Mouse (Mus musculus): ENCODE measurements around the gene Fbxo46. TPM values are rescaled to one million over a fixed set of nuclear protein-coding genes. Genes with fewer than 3 reads are reported as not detected.
"Not testable (repeated sequence)": the region's sequence is repeated elsewhere in the genome, so short reads cannot be mapped to it uniquely, and the experiment has no call there.

The Fbxo46 gene
- polyA plus RNA-seq, 2 experiments from 2014 or later, result 23.1 to 29.0 TPM

DNA sequence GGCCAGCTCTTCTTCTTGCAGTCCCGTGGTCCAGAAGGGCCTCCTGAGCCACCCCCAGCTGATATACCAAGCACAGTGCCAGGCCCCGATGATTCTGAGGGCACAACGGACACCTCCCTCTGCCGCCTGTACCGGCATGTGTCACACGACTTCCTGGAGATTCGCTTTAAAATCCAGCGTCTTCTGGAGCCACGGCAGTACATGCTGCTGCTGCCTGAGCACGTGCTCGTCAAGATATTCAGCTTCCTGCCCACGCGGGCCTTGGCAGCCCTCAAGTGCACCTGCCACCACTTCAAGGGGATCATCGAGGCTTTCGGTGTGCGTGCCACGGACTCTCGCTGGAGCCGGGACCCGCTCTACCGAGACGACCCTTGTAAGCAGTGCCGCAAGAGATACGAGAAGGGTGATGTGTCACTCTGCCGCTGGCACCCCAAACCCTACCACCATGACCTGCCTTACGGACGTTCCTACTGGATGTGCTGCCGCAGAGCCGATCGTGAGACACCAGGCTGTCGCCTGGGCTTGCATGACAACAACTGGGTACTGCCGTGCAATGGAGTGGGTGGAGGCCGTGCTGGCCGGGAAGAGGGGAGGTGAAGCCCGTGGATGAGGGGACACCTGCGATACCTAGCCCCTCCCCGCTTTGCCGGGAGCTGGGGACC lies 17.1 kb downstream of the Fbxo46 start:
- no peak for ATAC-seq

- no peak for ATAC-seq
Observed at GRCm38 (mm10) chr7:19137380-19137779, 17.7 kb downstream of the Fbxo46 start.

DNA sequence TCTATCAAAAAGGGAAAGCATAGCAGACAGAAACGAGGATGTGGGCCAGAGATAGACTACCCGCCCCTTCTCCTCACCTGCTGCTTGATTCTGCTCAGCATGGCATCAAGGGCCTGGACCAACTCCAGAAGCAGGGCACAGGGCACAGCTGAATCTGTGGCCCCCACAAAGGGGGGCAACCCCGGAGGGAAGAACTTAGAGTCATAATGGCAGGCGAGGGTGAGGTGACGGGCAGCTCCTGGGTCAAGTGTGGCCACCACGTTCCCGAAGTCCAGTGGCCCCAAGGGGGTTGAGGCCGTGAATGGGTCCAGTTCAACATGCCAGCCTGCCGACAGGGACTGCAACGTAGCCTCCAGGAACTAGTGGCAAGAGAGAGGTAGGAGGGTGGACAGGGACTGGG lies 27.1 kb downstream of the Fbxo46 start:
- ATAC-seq, result no peak

- ATAC-seq, result no peak
Observed at GRCm38 (mm10) chr7:19147497-19148045, 27.9 kb downstream of the Fbxo46 start.

DNA sequence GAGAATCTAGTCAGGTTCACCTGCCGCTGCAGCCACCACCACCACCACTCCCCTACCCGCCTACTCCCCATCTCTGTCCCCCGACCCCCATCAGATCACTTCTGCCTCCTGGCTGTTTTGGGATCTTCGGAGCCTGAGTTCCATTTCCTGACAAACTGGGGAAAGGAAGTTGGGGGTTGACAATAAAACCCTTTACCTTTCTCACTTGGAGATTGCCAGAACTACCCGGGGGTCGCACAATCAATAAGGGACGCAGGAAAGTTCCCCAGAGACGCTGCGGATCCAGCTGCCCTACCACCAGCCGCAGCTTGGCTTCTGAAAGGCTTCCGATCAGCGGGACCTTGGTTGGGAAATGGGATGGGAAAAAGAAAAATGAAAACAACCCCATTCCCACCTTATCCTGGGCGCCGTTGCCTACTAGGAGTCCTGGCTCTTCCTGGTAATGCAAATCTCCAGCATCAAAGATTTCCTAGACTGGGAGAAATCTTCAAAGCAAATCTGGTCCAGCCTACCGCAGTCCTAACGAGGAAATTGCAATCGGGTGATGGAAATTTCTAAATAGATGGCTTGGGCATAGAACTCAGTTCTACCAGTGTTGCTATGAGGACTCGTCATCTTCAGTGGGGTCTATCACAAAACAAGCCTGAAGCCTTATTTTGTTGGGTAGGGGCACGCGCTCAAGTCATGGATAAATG lies 28.7 kb downstream of the Fbxo46 start:
- no peak for ATAC-seq

- ATAC-seq, result peak; percentile 92
Observed at GRCm38 (mm10) chr7:19148875-19149541, 29.3 kb downstream of the Fbxo46 start, which contains the start of gene Qpctl. Gene Qpctl, minus strand, starts transcription at chr7:19149291.

DNA sequence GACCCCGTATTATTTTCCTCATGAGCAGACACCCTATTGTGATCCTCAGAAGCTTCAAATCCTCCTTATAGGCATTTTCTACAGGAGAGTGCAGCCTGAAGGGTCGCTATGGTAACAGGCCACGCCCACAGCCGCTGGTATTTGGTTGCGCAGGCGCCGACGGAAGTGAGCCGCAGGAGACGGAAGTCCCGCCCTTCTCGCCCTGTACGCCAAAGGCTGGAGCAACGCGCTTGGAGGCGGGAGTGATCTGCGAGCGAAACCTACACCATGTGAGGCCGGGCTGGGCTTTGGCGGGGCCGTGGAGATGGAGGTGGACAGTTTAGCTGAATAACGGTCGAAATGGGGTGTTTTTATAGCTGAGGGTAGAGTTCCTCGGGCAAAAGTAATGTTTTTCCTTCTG lies 30.0 kb downstream of the Fbxo46 start, which contains the start of gene Snrpd2:
Gene Snrpd2, plus strand, starts transcription at position 97 of the 400 bp plus-strand sequence.
- ATAC-seq, result peak; percentile 69

DNA sequence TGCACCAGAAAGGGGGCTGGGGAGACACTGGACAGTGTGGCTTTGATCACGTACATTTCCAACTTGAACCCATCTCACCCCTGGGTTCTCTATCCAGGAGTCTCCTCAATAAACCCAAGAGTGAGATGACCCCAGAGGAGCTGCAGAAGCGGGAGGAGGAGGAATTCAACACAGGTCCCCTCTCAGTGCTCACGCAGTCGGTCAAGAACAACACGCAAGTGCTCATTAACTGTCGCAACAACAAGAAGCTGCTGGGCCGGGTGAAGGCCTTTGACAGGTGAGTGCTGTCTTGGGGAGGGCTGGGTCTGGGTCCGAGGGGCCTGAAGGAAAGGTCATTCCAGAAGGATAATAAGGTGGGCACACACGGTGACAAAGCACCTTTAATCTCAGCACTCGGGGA lies 31.5 kb downstream of the Fbxo46 start:
- ATAC-seq, result not testable (repeated sequence)

DNA sequence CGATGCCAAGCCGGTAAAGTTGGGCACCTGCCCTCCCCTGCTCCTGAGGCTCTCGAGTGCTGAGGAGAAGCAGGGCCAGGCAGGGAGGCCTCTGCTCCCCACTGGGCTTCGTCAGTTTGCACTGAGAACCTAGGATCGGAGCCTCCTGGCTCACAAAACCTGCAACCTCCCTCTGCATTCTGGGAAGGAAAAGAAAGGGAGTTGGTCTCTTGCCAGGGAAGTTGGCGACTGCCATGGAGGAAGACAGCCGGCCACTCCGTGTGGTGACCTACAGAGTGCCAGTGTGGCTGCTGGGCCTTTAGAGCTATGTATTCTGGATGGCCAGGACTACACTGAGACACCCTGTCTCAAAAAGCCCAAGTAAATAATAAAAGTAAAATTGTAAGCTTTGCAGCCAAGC lies 35.1 kb downstream of the Fbxo46 start:
- ATAC-seq, result no peak

DNA sequence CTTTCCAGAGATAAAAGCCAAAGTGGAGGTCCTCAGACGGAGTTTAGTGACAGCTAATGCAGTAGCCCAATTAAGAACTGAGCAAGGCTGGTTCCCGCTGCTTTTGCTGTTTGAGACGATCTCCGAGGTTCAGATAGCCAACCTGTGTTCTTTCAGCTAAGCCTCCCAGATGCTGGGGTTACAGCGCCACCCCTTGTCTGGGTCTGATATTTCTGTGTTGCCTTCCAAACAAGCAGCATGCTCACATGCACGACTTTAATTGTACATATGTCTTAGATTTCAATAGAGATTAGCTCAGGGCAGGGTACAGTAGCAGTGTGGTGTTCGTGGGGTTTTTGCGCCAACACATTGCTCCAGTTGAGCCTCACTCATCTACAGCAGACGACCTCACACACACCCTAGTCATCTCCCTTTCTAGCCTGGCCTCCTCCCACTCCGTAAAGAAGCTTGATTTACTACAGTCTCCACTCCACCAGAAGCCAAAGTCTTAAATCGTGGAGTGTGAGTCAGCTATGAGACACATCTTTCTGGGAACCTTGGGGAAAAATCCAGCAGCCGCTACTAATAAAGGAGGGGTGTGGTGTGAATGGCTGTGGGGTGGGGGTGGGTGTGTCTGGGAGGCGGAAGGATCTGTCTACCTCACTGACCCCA lies 36.3 kb downstream of the Fbxo46 start:
- no peak for ATAC-seq

DNA sequence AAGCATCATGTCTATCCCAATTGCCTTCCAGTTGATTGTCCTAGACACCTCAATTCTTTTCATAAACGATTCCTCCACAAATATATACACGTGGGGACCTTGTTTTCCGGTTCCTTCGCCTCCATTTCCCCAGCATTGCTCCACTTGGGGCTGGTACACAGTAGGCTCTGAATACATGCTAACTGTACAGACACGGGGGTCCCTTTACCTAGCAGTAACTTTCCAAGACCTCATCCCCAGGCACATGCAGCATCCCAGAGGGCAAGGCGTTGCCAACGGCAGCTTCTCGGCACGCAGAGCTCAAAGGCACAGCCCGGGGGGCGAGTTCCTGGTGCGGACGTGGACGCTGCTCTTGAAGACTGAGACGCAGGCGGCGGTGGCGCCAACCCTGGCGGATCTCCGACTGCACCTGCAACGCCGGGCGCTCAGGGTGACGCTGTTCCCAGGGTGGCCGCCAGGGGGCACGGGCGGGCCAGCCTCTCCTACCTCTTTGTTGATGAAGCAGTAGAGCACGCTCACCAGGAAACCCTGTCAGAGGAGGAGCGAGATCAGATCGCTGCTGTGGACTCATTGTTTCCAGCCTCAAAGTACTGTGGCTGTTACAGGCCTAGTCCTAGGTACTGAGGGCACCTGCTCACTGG lies 37.6 kb downstream of the Fbxo46 start:
- peak; percentile 98 for ATAC-seq

DNA sequence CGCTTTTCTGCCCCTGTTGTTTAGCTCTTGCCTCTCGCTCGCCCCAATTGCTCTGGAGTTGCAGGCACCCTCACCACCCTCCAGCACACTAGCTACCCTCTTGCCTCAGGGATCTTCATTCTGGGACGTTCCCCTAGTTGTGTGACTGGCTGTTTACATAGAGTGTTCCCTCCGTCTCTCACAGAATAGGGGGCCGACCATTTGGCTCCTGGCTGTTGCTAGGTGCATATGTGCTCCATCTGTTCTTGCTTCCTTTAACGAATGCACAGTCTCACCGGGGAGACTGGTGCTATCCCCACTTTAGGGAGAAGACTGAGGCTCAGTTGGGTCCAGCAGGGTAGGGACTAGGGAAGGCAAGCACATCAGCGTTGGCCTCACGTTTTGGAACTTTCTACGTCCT lies 38.9 kb downstream of the Fbxo46 start:
- no peak for ATAC-seq

GRCm38 (mm10) chr7:19159411-19159810 lies 39.8 kb downstream of the Fbxo46 start:
- no peak for ATAC-seq

GRCm38 (mm10) chr7:19160115-19160514 lies 40.5 kb downstream of the Fbxo46 start:
- ATAC-seq, result no peak

DNA sequence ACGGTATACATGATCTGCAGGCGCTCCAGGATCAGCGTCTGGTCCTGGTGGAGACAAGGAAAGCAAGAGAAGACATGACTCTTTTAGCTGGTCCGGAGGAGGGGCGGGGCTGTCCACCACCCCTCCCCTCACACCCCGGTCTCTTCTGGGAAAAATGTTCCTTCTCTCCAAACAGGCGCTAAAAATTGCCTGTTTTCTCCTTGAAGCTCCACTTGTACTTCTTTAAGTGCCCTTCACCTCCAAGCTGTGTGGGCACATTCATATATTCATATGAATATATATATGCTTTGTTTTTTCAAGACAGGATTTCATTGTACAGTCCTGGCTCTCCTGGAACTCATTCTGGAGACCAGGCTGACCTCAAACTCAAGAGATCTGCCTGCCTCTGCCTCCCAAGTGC lies 43.3 kb downstream of the Fbxo46 start:
- no peak for ATAC-seq

GRCm38 (mm10) chr7:19163752-19164151 lies 44.1 kb downstream of the Fbxo46 start:
- no peak for ATAC-seq

- no peak for ATAC-seq
Observed at GRCm38 (mm10) chr7:19164189-19164588, 44.5 kb downstream of the Fbxo46 start.

GRCm38 (mm10) chr7:19164978-19165377 lies 45.3 kb downstream of the Fbxo46 start:
- ATAC-seq, result peak; percentile 72

- ATAC-seq, result no peak
Observed at GRCm38 (mm10) chr7:19165656-19166423, 46.2 kb downstream of the Fbxo46 start, which contains the start of gene Gipr. Gene Gipr, minus strand, starts transcription at chr7:19166127.

- ATAC-seq, result no peak
Observed at GRCm38 (mm10) chr7:19166990-19167389, 47.3 kb downstream of the Fbxo46 start.

GRCm38 (mm10) chr7:19169506-19169905 lies 49.8 kb downstream of the Fbxo46 start:
- no peak for ATAC-seq
